Comparison of ENCODE assay signal across 9 mouse cellular contexts in the genomic region with DNA sequence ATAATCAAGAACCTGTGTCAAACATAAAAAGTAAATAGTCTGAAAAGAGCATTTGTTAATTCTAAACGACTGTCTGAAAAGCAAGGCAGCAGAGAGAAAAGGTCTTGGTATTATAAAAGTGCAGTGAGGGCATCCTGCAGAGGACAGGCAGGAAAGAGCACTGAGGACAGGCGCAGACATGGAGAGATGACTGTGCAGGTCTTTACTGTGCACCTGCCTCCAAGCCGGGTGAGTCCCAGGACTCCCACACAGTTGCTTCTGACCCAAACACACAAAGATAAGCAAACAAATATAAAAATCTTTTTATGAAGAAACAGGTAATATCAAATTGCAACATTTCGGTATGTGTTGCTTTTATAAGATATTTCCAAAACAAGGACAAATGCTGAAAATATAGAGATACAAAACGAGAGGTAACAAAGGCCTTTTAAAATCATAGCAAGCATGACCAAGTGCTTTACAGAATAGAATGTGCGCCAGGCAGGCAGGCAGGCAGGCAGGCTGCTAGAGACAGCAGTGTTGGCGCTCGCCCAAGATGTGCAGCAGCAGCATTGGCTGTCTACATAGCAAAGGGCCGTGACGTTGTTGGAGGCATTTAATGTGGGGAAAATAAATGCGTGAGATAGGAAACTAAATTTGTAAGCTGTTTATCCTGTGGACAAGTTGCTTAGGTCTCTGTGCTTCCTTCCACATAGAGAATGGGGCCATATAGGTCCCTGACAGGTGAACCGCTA. TPM values are rescaled to one million over a fixed set of nuclear protein-coding genes. Genes with fewer than 3 reads are reported as not detected.
A peak's percentile ranks its signal among the peaks of the same experiment; 100 is the strongest.
DNase-seq lines count a peak whose midpoint lies in the region; ATAC-seq lines count a peak whose summit lies in the region.
"Had no signal": no experiment of that assay in that cellular context is flagged by ENCODE, and none has a peak within 500 bp of the region (broad histone marks: within the 10 kb centered on the region; RNA-seq: fewer than 3 reads in every experiment).

No protein-coding gene starts in this region.

- intact Hi-C loops in heart, postnatal 25 days (cut with DNase I): no loop called here

- WGBS in heart, embryonic 16.5 days: 54% methylated on average over 12 of the region's 12 CpGs

- 0 out of 2 replicates have a peak overlapping the region, but pooled peaks have one; percentile 8 for H3K27ac ChIP-seq in heart, embryonic 16.5 days (ENCODE audit: low read length)
- H3K27ac ChIP-seq: embryonic facial prominence, embryonic 15.5 days had no signal

- peak; percentile 76 for ATAC-seq in heart, embryonic 16.5 days (replicated peaks; ENCODE audit: extremely low read depth, insufficient read depth, low FRiP score)
- no peak for ATAC-seq in activated CD4-positive, CD25-positive, alpha-beta regulatory T cell, adult 4 months

- H3K4me2 ChIP-seq in heart, embryonic 16.5 days (ENCODE audit: low read depth, low read length): no peak overlapping the region
- H3K4me2 ChIP-seq: embryonic facial prominence, embryonic 15.5 days had no signal

- DNase-seq in heart, postnatal 25 days (ENCODE audit: low spot score): no peak
- DNase-seq in testis, postnatal 10 days (ENCODE audit: low spot score): peak; percentile 70
- no peak for DNase-seq in testis, postnatal 14 days (ENCODE audit: low spot score)
- peak; percentile 46 to 66 for DNase-seq in layer of hippocampus, adult 18-20 months (ENCODE audit: low spot score in 2 of 2)
- DNase-seq in urinary bladder, adult 18-20 months (ENCODE audit: low spot score in 2 of 2): no peak
- no peak for DNase-seq in embryo, embryonic 11 days

- H3K9ac ChIP-seq in heart, embryonic 16.5 days (ENCODE audit: low read length): no peak overlapping the region
- H3K9ac ChIP-seq: embryonic facial prominence, embryonic 15.5 days had no signal

- peaks cover 23% of the 10 kb centered on the region for H3K36me3 ChIP-seq in heart, embryonic 16.5 days (ENCODE audit: control insufficient read depth, insufficient read depth)

- H3K4me3 ChIP-seq in heart, embryonic 16.5 days (ENCODE audit: low read length): no peak overlapping the region
- H3K4me3 ChIP-seq: embryonic facial prominence, embryonic 15.5 days had no signal

- H3K4me1 ChIP-seq in heart, embryonic 16.5 days (ENCODE audit: control insufficient read depth, insufficient read depth, low read length): 0 out of 2 replicates have a peak, but pooled peaks cover 2% of the 10 kb centered on the region
- H3K4me1 ChIP-seq: embryonic facial prominence, embryonic 15.5 days had no signal

- H3K27me3 ChIP-seq in heart, embryonic 16.5 days (ENCODE audit: control insufficient read depth, insufficient read depth, low read length): no peaks in the 10 kb centered on the region
- H3K27me3 ChIP-seq: embryonic facial prominence, embryonic 15.5 days had no signal

- peaks cover 2% of the 10 kb centered on the region for H3K9me3 ChIP-seq in heart, embryonic 16.5 days (replicated peaks; ENCODE audit: control insufficient read depth, low read length)
- H3K9me3 ChIP-seq: embryonic facial prominence, embryonic 15.5 days had no signal

RNA-seq across cellular contexts. Expression of gene Gclc, which starts 35.4 kb away (rescaled TPM):
- polyA plus RNA-seq in heart, embryonic 16.5 days (2015; fragmentation: Nextera tagmentation; extraction: Ambion mirVana): 6.6 and 7.4 TPM in 2 replicates
- 10 to 100 TPM in 1 of 2 experiments, 1 to 10 TPM in 1; 8.7 to 11.5 TPM for total RNA-seq in heart, postnatal 25 days (2021)
- total RNA-seq in layer of hippocampus, adult 18-20 months (2021): 10 to 100 TPM; 45.1 to 46.3 TPM
- polyA plus RNA-seq in activated CD4-positive, CD25-positive, alpha-beta regulatory T cell, adult 4 months (2017; shearing (Covaris generic)): 1 to 10 TPM; 8.5 to 9.1 TPM

Comparison
In these comparisons a context has a peak if more than half of its experiments do, and no peak if none do; other contexts are left out.
1. DNase-seq: peak in testis, postnatal 10 days (single experiment) and layer of hippocampus, adult 18-20 months (2 of 2); none in heart, postnatal 25 days (single experiment), testis, postnatal 14 days (single experiment), urinary bladder, adult 18-20 months (0 of 2) and embryo, embryonic 11 days (single experiment).